Mouse (Mus musculus): Measurements from ENCODE around the gene Add2.

The Add2 gene

GRCm38 (mm10) chr6:86079323-86079722 lies 50.8 kb downstream of the Add2 start:
- DNase-seq (ENCODE audit: low spot score): no peak

DNA sequence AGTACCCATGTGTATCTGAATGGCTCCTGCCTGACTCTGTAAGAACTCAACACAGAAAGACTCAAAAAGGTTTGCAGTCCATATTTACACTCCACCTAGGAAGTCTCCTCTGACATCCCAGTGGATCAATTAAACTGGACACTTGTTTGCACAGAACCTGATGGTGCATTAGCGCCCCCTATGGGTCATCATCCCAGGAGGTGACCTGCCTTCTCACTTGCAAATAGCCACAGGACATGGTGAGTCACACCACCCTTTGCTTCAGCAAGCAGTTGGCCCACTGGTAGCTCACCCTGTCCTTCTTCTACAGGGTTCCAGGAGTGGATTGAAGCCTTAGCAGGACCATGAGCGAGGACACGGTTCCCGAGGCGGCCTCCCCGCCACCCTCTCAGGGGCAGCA lies 57.0 kb downstream of the Add2 start:
- DNase-seq (ENCODE audit: low spot score): peak; percentile 38

- peak; percentile 2 for DNase-seq (ENCODE audit: low spot score)
Observed at GRCm38 (mm10) chr6:86086851-86087571, 58.5 kb downstream of the Add2 start.

- DNase-seq (ENCODE audit: low spot score): no peak
Observed at GRCm38 (mm10) chr6:86087813-86088212, 59.3 kb downstream of the Add2 start.

- no peak for DNase-seq (ENCODE audit: low spot score)
Observed at GRCm38 (mm10) chr6:86094202-86094838, 65.8 kb downstream of the Add2 start.

GRCm38 (mm10) chr6:86095518-86095917 lies 67.0 kb downstream of the Add2 start:
- DNase-seq (ENCODE audit: low spot score): no peak

DNA sequence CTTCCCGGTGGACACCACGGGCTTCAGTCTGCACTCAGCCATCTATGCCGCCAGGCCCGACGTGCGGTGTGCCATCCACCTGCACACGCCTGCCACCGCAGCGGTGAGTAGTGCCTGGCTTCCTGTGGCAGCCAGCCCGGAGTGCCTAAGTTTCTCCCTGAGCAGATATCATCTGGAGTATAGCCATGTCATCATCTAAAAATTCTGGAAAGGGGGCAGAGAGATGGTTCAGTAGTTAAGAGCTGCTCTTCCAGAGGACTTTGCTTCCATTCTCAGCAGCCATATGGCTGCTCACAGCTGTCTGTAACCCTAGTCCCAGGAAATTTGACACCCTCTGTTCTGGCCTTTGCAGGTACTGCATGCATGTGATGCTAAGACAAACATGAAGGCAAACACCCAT lies 68.3 kb downstream of the Add2 start:
- no peak for DNase-seq (ENCODE audit: low spot score)

DNA sequence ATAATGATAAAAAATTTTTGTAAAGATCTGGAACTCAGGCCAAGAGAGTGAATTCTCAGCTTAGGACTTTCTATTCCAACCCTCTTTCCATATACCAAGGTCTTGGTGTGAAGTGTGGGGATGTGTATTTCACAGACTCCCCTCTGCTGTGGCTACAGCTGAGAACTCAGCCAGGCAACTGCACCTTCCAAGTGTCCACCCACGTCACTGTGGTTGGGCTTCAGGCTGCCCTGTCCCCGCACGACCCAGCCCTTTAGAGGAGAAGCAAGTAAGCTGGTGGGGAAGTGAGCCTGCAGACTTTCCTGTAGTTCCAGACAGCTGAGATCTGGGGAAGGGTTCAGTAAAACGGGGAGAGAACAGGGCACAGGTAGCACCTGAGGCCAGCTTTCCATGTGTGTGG lies 68.7 kb downstream of the Add2 start:
- DNase-seq (ENCODE audit: low spot score): no peak

DNA sequence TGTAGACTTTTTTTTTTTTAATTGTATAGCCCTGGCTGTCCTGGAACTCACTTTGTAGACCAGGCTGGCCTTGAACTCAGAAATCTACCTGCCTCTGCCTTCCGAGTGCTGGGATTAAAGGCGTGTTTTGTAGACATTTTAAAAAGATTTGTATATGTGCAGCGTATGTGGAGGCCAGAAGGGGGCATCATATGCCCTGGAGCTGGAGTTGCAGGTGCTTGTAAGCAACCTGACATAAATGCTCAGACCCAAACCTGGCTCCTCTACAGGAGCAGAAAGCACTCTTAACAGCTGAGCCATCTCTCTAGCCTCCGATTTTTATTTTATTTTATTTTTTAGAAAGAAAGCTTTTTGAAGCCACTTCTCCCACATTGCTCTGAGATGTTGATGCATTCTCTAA lies 70.5 kb downstream of the Add2 start:
- DNase-seq (ENCODE audit: low spot score): no peak

GRCm38 (mm10) chr6:86101451-86101850 lies 73.0 kb downstream of the Add2 start:
- no peak for DNase-seq (ENCODE audit: low spot score)

DNA sequence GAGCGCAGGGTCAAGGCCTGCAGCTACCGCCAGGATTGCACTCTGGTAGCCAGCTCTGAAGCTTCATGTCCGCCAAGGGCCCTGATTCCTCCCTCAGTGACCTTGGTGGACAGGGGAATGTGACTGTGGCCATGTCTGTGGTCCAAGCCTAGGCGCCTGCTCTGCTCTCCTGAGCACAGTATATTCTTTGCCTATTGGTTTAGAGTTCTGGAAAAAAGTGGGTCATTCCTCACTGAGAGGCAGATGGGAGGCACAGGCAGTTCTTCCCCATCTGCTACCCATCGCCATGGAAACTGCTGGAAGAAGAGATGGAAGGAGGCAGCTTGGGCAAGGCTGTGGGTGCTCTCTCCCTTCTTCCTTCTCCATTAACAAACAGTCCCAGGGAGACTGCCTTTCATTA lies 74.4 kb downstream of the Add2 start:
- DNase-seq (ENCODE audit: low spot score): no peak

- no peak for DNase-seq (ENCODE audit: low spot score)
Observed at GRCm38 (mm10) chr6:86103614-86104013, 75.1 kb downstream of the Add2 start.

DNA sequence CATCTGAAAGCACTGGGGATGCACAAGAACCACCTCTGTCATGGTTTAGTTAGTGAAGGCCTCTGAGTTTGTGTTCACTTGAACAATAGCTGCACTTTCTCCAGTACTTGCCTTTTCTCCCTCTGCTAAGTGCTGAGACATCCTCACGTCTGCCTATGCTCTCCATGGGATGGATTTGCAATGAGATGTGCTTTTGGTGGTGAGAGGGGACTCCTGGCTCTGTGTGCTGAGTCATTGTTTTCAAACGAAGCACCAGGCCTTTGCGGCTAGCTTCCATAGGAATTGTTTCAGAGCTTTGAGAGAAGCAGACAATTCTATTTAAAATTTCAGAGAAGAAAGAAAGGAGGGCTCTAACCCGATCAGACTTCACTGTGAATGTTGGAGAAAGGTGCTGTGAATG lies 76.2 kb downstream of the Add2 start:
- no peak for DNase-seq (ENCODE audit: low spot score)

GRCm38 (mm10) chr6:86106045-86106444 lies 77.6 kb downstream of the Add2 start:
- DNase-seq (ENCODE audit: low spot score): no peak

DNA sequence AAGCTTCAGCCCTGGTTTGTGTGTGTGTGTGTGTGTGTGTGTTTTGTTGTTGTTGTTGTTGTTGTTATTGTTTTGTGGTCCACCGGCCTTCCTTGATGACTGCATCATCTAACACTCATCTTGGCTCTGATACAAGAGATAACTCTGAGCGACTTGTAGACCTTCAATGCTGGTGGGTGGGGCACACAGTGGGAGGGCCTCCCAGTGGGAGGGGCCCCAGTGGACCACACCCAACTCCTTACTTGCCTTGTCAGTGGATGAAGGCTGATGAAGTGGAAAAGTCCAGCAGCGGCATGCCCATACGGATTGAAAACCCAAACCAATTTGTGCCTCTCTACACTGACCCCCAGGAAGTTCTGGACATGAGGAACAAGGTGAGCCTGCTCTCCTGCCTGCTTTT lies 78.6 kb downstream of the Add2 start:
- DNase-seq (ENCODE audit: low spot score): no peak

DNA sequence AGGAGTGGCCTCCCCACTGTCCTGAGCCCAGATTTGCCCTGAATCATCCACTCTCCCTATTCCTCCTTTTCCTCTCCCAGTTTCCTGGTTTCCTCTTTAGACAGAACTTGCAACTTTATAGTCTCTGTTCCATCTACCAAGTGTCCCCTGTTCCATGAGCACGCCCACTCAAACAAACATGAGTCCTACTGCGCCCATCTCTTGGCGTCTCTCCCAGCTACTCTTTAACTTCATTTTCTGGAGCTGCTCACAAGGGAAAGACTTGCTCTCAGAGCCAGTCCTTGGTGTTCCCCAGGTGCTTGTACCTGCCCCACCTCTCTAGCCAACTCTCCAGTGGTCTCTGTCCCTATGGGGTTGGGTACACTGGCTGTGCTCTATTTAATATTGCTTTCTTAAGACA lies 87.4 kb downstream of the Add2 start:
- DNase-seq (ENCODE audit: low spot score): no peak

GRCm38 (mm10) chr6:86123057-86123456 lies 94.6 kb downstream of the Add2 start:
- DNase-seq (ENCODE audit: low spot score): no peak

- no peak for DNase-seq (ENCODE audit: low spot score)
Observed at GRCm38 (mm10) chr6:86125761-86126160, 97.3 kb downstream of the Add2 start.

DNA sequence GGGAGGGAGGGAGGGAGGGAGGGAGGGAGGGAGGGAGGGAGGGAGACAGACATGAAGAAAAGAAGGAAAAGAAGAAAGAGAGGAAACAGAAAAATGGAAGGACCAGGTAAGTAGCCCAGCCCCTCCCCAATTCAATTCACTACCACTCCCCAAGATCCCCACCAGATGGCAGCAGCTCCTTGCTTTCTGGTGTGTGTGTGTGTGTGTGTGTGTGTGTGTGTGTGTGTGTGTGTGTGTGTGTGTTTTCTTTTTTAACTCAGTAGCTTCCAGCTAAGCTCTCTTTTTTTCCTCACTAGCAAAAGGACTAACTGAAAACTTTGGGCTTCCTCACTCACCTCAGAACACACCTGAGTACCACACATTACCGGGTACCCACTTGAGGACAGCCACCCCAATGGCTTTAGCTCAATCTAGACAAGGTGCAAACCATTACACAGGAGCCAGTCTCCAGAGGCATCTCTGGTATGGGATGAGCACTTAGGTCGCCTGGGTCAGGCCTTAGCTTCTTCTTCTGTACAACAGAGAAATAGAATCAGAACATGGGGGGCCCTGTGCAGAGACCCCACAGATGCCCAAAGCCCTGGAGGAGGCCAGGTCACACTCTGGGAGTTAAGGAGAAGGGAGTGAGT lies 98.6 kb downstream of the Add2 start:
- peak; percentile 24 for DNase-seq (ENCODE audit: low spot score)

- DNase-seq (ENCODE audit: low spot score): peak; percentile 9
Observed at GRCm38 (mm10) chr6:86128504-86128903, 100.0 kb downstream of the Add2 start.

DNA sequence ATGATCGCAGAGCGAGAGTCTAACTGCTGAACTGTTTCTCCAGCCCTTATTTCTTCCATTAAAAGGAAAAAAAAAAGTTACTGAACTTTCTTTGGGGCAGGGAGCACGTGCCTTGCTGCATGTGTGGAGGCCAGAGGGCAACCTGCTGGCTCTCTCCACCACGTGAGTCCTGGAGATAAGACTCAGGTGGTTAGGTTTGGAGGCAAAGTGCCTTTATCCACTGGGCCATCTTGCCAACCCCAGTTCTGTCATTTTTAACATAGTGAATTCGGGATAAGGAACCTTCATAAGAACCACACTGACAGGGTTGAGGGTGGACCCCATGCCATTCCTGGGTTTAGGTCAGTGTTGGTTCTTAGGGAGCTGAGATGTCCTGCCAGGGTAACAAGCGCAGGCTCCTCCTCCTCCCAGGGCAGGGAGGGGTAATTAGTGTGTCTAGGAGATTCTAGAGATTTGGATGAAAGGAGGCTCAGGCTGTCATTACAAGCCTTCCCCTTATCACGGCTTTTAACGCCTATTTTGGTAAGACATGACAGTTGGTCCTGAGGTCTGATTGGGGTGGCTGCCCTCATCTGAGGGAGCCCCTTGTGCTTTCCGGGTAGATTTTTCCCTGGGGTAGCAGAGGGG lies 101.5 kb downstream of the Add2 start:
- DNase-seq (ENCODE audit: low spot score): no peak

GRCm38 (mm10) chr6:86133882-86134281 lies 105.4 kb downstream of the Add2 start:
- DNase-seq (ENCODE audit: low spot score): no peak

DNA sequence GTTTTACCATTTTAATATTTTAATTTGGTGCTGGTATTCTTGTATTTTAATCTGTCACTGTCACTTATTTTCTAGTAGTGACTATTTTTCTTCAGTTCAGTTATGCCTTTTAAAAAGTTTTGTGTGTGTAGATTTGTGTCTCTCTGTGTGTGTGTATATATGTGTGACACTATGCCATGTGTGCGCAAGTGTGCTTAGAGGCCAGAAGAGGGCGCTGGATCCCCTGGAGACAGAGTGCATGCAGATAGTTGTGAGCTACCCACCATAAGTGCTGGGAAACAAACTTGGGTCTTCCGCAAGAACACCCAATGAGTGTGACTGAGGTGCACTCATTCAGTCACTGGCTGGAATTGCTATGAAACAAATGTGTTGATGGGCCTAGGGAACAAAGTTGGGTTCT lies 107.7 kb downstream of the Add2 start:
- no peak for DNase-seq (ENCODE audit: low spot score)
